Mouse (Mus musculus): ENCODE data around the gene Gcg.

Gene Gcg

DNA sequence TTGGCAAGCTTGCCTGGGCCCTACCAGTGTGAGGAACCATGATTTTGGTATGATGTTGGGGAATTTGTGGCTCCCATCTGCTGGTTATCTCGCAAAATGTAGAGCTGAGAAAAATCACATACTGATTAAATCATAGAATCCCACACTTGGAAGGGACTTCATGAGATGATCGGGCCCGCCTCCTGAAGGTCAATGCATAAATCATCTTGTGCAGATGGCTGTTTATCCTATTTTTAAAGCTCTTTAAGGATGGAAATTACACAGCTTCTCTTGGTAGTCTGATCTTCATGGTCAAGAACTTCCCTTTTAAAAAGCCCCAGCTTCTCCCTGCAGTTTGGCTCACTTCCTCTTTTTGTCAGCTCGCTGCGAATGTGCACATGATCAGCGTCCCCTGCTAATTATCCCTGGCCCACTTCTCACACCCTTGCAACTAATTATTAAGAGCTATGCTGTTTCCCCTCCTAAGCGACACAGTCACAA, 23.2 kb downstream of the Gcg start:
- DNase-seq (ENCODE audit: low spot score in 2 of 2), result peak in 1 of 2 experiments; percentile 32

DNA sequence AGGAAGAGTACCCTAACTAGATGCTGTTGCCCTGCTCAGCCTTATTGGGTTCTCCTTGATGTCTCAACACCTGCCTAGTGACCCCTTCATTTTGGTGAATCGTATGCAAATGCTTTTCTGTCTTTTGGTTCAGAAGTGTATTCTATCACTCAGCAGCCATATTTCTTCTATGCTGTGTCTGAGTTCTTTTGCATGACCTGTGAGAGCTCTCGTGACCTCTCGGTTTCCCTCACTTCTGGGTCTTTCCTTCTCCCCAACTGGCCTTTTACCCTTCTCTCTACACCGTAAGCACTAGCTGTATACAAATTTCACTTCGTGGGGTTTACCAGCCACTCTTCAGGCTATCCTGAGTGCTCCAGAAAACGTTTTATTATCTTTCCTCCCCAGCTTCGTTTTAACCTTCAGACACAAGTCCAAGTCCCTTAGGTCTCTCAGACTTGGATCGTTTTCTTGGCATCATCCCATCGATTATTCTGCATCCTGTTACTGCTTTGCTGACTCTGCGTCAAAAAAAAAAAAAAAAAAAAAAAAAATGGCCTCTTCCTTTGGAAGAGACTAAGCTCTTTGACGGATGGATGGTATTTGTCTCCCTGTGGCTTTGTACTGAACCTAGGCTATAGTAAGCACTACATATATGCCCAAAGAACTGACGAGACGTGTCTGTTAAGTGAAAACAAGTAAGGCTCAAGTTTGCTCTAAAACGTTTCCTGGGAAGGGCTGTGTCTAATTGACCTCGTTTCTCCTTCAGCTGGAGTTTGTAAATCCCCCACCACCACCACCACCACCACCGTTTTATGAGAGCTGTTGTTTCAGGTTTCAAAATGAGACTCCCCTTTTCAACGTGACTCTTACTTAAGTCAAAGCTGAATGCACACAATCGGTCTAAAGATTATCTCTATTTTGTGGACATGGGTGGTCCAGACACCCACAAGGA, 23.9 kb downstream of the Gcg start:
- no peak for DNase-seq (ENCODE audit: low spot score in 2 of 2)

DNA sequence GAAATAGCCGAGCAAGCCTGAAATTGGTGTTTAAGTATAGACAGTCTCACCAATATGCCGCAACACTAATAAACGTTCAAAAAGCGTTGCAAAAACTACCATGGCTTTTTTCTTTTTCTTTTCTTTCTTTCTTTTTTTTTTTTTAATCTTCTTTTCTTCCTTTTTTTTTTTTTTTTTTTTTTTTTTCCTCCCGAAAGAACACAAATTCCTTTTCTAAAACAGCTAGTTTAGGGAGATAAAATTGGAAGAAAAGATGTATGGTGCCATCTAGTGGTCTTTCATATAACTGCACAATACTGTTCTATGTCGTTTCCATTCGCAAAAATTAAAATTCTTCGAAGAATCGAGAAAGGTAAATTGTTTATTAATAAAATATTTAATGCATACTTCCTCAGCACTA, 25.4 kb downstream of the Gcg start:
- DNase-seq (ENCODE audit: low spot score in 2 of 2), result no peak

DNA sequence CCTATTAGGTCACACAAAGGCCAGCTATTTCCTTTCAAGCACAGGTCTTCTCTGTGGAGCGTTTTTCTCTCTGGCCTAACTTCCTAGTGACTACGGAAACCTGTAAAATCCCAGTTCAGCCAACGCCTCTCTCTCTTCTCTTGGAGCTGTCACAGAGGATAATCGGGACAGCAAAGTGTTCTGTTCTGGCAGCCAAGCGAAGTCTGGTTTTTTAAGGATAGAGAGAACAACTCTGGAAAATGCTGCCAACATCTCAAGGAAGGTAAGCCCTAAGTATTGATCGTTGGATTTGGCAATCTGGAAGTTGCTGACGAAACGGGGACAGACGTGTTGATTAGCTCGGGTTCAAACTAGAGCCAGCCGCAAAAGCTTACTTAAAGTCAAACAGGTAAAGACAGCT, 28.5 kb downstream of the Gcg start:
- DNase-seq (ENCODE audit: low spot score in 2 of 2), result no peak

DNA sequence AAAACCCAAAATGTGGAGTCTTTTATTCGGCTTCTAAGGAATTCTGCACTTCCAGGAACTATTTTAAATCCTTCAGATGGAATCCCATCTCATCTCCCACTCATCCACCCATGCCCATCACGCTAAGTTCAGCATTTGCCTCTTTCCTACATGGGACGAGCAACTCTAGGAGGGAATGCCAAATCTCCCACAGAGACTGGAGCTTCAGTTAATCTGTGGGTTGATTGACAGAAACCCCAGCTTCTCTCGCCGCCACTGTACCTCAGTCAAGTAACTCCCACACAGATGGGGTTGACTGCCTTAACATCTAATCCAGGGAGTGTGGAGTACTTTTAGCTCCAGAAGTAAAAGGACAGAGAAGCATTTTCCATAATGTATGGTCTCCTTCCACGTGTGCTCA, 29.4 kb downstream of the Gcg start:
- DNase-seq (ENCODE audit: low spot score in 2 of 2), result peak; percentile 38 to 42

DNA sequence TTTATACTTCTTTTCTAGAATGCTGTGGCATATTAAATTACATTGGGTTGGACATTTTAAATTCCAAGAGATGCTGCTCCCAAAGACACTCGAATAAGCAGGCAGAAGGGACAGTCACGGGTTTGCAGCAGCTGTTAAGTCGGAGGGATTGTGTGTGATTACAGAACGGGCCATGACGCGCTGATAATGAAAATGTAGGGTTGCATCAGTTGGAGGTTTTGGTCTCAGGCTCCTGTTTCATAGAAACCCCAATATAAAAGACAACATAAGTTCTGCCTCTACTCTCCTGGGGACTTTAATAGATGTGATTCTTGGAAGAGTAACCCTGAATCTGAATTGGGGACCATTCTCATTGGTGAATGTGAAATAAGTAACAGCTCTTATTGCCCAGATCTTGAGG, 33.1 kb downstream of the Gcg start:
- DNase-seq (ENCODE audit: low spot score in 2 of 2), result no peak

DNA sequence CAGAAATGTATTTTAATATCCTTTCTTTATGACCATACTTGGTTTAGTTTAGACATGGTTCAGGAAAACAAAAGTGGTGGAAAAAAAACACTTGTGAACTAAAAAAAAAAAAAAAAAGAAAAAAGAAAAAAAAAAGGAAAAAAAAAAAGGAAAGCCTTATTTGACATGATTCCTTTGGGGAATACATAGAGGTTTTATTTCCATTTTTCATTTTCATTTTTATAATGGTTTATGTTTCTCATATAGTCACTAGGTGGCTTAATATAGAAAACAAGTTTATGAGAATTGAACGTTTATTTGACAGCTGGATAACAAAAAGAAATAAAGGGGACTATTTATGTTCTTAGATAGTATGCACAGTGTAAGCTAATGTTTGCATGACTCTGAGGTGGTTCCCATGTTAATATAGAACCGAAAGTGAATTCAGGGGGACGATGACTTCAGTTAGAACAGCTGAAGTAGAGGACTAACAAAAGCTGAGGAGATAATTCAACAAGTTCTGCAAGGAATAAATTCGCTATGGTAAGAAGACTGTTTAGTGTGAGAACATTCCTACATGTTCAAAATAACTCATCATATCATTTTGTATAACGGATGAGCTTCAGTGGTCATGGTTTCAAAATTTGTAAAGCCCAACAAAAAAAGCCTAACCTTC, 33.6 kb downstream of the Gcg start:
- no peak for DNase-seq (ENCODE audit: low spot score in 2 of 2)

DNA sequence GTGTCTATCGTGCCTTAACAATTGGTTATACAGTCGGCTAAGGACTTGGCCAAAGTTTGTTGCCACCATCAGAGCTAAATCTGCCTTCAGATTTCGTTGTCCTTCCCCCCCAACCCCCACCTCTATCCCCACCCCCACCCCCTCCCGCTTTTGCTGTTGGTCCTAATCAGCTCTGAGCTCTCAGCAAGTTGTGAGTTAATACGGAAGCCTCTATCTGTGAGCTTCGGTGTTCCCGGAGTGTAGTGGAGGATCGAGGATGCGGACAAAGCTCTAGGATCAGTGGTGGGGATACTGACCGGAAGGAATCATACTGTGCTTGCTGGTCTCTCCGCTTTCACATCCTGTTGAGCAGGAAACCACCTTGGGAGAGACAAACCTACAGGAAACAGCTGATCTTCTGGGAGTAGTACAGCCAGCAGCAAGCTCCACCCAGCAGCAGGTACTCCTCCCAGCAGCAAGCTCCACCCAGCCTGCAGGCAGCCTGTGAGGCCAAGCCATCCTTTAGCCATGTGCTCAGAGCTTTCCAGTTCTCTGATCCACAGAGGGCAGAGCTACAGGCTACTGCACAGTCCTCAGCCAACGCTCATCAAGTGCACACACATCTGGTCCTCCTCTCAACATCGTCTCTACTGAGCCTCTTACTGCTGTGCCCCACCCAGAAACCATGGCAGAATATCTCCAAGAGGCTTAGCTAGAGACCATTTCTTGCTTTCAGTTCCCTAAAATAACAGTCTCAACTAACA, 42.5 kb downstream of the Gcg start:
- DNase-seq (ENCODE audit: low spot score in 2 of 2), result no peak

DNA sequence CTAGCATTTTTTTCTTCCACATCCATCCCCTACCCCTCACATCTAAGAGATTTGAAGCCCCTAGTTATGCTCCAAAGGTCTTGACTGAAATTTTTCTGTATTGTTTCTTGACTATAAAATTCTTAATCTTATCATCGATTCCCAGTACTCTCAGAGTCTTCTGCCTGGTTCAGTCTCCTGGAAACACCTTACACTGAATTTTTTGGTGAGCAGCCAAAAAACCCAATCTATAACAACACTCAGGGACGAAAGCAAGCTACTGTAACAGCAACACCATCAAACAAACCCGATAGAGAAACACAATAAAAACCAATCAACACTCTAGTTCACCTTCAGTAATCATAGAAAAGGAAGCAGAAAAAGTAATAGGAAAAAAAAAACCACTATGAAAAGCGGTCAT, 43.4 kb downstream of the Gcg start:
- DNase-seq (ENCODE audit: low spot score in 2 of 2), result no peak

DNA sequence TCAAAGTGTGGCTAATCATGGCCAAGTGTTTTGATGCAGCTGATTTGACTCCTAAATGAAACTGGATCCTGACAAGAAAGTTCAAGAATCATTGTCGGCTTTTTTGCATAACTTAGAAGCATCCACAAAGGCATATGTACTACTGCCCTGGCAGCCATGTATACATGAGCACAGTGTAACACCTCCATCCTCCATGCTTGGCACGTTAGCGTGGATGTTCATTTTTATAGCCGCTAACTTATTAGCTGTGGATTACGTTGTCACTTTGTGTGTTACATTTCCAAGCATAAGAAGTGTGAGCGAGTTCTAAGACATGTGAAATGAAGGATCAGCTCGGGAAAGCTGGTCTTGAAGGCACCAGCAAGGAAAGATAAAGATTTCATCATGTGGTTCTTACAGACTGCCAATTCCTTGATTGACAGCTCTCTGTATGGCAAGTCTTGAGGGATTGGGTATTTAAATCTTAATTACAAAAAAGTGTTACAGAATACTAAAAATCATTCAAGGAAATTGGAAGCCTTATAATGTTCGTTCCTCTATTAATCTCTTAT, 52.1 kb downstream of the Gcg start:
- no peak for DNase-seq (ENCODE audit: low spot score in 2 of 2)

DNA sequence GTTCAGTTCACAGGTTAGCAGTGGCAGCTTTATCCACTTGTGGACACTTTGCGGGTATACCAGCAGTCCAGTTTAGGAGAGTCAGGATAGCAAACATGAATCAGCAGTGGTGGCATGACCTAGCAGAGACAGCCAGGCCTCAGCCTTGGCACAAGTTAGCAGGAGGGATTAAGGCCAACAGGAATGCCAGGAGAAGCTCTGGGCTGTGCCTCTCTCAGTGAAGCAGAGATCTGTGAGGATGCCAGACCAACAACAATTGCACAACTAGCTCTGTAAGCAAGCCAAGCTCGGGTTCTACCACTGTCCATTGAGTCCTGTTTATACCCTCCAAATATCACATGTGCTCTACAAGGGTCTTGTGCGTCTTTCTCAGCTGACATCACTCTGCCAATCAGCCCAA, 57.5 kb downstream of the Gcg start:
- no peak for DNase-seq (ENCODE audit: low spot score in 2 of 2)

All from right cerebral cortex, adult 2 months (tissue).